13 mouse cellular contexts compared by ENCODE assay signal in genomic region chr10:30328334-30329014, GRCm38 (mm10).
DNase-seq lines count a peak whose midpoint lies in the region; ATAC-seq and TF ChIP-seq lines count a peak whose summit lies in the region.
"Had no signal": no experiment of that assay in that cellular context is flagged by ENCODE, and none has a peak within 500 bp of the region (broad histone marks: within the 10 kb centered on the region; RNA-seq: fewer than 3 reads in every experiment).

No protein-coding gene starts in this region.

- H3K27ac ChIP-seq in kidney, embryonic 14.5 days (ENCODE audit: low read depth, low read length) = peak overlapping the region; percentile 76; the same call in 1 of the 2 replicates
- no peak overlapping the region for H3K27ac ChIP-seq in embryonic facial prominence, embryonic 13.5 days
- H3K27ac ChIP-seq in hindbrain, embryonic 16.5 days (ENCODE audit: low read depth, low read length) = no peak overlapping the region
- H3K27ac ChIP-seq in midbrain, postnatal 0 days (ENCODE audit: low read depth, low read length) = no peak overlapping the region
- H3K27ac ChIP-seq: liver, embryonic 12.5 days; macrophage had no signal

- H3K9me3 ChIP-seq in kidney, embryonic 14.5 days (ENCODE audit: control insufficient read depth, low read length) = no peaks in the 10 kb centered on the region
- H3K9me3 ChIP-seq in embryonic facial prominence, embryonic 13.5 days = no peaks in the 10 kb centered on the region
- H3K9me3 ChIP-seq in hindbrain, embryonic 16.5 days (ENCODE audit: control insufficient read depth, low read length) = no peaks in the 10 kb centered on the region
- no peaks in the 10 kb centered on the region for H3K9me3 ChIP-seq in midbrain, postnatal 0 days (ENCODE audit: low read length)
- H3K9me3 ChIP-seq: liver, embryonic 12.5 days had no signal

- H3K4me2 ChIP-seq in kidney, embryonic 14.5 days (replicated peaks; ENCODE audit: low read depth, low read length) = peak overlapping the region; percentile 15; the same call in 1 of the 2 replicates
- peak overlapping the region; percentile 5; the same call in 1 of the 2 replicates for H3K4me2 ChIP-seq in embryonic facial prominence, embryonic 13.5 days
- H3K4me2 ChIP-seq in hindbrain, embryonic 16.5 days (ENCODE audit: low read length) = no peak overlapping the region
- no peak overlapping the region for H3K4me2 ChIP-seq in midbrain, postnatal 0 days (ENCODE audit: low read depth, low read length, poor library complexity, severe bottlenecking)
- H3K4me2 ChIP-seq: liver, embryonic 12.5 days had no signal

- no peaks in the 10 kb centered on the region for H3K27me3 ChIP-seq in kidney, embryonic 14.5 days (ENCODE audit: control insufficient read depth, insufficient read depth, low read length)
- peaks cover 3% of the 10 kb centered on the region; the same call in 1 of the 2 replicates for H3K27me3 ChIP-seq in embryonic facial prominence, embryonic 13.5 days
- no peaks in the 10 kb centered on the region for H3K27me3 ChIP-seq in hindbrain, embryonic 16.5 days (replicated peaks; ENCODE audit: control insufficient read depth, insufficient read depth, low read length)
- no peaks in the 10 kb centered on the region for H3K27me3 ChIP-seq in midbrain, postnatal 0 days (ENCODE audit: insufficient read depth, low read length)
- H3K27me3 ChIP-seq: liver, embryonic 12.5 days had no signal

- H3K9ac ChIP-seq in kidney, embryonic 14.5 days (ENCODE audit: low read depth, low read length) = no peak overlapping the region; the same call in 1 of the 2 replicates
- H3K9ac ChIP-seq in embryonic facial prominence, embryonic 13.5 days = no peak overlapping the region
- no peak overlapping the region for H3K9ac ChIP-seq in hindbrain, embryonic 16.5 days (ENCODE audit: low read depth, low read length)
- H3K9ac ChIP-seq in midbrain, postnatal 0 days (replicated peaks; ENCODE audit: low read length, poor library complexity, severe bottlenecking) = no peak overlapping the region
- H3K9ac ChIP-seq: liver, embryonic 12.5 days had no signal

- WGBS in kidney, embryonic 14.5 days = 27% methylated on average over 10 of the region's 10 CpGs
- WGBS in embryonic facial prominence, embryonic 13.5 days = 31% methylated on average over 10 of the region's 10 CpGs
- 48% methylated on average over 10 of the region's 10 CpGs for WGBS in hindbrain, embryonic 16.5 days
- WGBS in midbrain, postnatal 0 days = 36% methylated on average over 10 of the region's 10 CpGs

- DNase-seq in kidney, adult 9 months = no peak
- DNase-seq in midbrain, postnatal 0 days (ENCODE audit: low spot score) = peak; percentile 2
- no peak for DNase-seq in ovary, postnatal 36 days (ENCODE audit: low spot score)
- no peak for DNase-seq in left cerebral cortex, postnatal 25 days (ENCODE audit: low spot score in 2 of 2)
- DNase-seq in urinary bladder, postnatal 4 days (ENCODE audit: low spot score in 2 of 2) = no peak
- DNase-seq: gastrocnemius, postnatal 25 days; spleen, adult 18-20 months had no signal

- no peak for TF ChIP-seq CTCF in midbrain, postnatal 0 days (IDR thresholded peaks at IDR 0.05)

- no peaks in the 10 kb centered on the region for H3K36me3 ChIP-seq in kidney, embryonic 14.5 days (ENCODE audit: control insufficient read depth, insufficient read depth, low read length)
- no peaks in the 10 kb centered on the region for H3K36me3 ChIP-seq in embryonic facial prominence, embryonic 13.5 days
- H3K36me3 ChIP-seq in hindbrain, embryonic 16.5 days (ENCODE audit: control insufficient read depth, insufficient read depth, low read length) = no peaks in the 10 kb centered on the region
- H3K36me3 ChIP-seq in midbrain, postnatal 0 days (ENCODE audit: insufficient read depth, low read length) = no peaks in the 10 kb centered on the region
- H3K36me3 ChIP-seq: liver, embryonic 12.5 days had no signal

- H3K4me1 ChIP-seq in kidney, embryonic 14.5 days (ENCODE audit: control insufficient read depth, insufficient read depth, low read length) = peaks cover 9% of the 10 kb centered on the region; the same call in 1 of the 2 replicates
- H3K4me1 ChIP-seq in embryonic facial prominence, embryonic 13.5 days = peaks cover 12% of the 10 kb centered on the region
- H3K4me1 ChIP-seq in hindbrain, embryonic 16.5 days (ENCODE audit: control insufficient read depth, insufficient read depth, low read depth, low read length) = no peaks in the 10 kb centered on the region
- no peaks in the 10 kb centered on the region for H3K4me1 ChIP-seq in midbrain, postnatal 0 days (ENCODE audit: insufficient read depth, low read length)
- H3K4me1 ChIP-seq: liver, embryonic 12.5 days had no signal

- H3K4me3 ChIP-seq in kidney, embryonic 14.5 days (ENCODE audit: low read length) = no peak overlapping the region
- no peak overlapping the region for H3K4me3 ChIP-seq in embryonic facial prominence, embryonic 13.5 days
- H3K4me3 ChIP-seq in hindbrain, embryonic 16.5 days (ENCODE audit: low read length) = no peak overlapping the region
- H3K4me3 ChIP-seq in midbrain, postnatal 0 days (ENCODE audit: low read depth, low read length) = no peak overlapping the region
- H3K4me3 ChIP-seq: liver, embryonic 12.5 days had no signal

- intact Hi-C loops in left cerebral cortex, postnatal 25 days (cut with DNase I) = no loop called here

- ATAC-seq in kidney, embryonic 14.5 days (ENCODE audit: low FRiP score, low TSS enrichment) = peak; percentile 78
- ATAC-seq in embryonic facial prominence, embryonic 13.5 days (ENCODE audit: insufficient number of reproducible peaks, insufficient read depth, low FRiP score, low TSS enrichment, low read depth) = no peak
- peak; percentile 41 for ATAC-seq in hindbrain, embryonic 16.5 days
- peak; percentile 55; the same call in 1 of the 2 replicates for ATAC-seq in midbrain, postnatal 0 days (ENCODE audit: low FRiP score)
- ATAC-seq: intestine, embryonic 16.5 days; liver, embryonic 12.5 days had no signal

Comparison
In these comparisons a context has a peak if more than half of its experiments do, and no peak if none do; other contexts are left out.
1. H3K4me2 ChIP-seq: peak in kidney, embryonic 14.5 days (single experiment) and embryonic facial prominence, embryonic 13.5 days (single experiment); none in hindbrain, embryonic 16.5 days (single experiment) and midbrain, postnatal 0 days (single experiment).